Mouse (Mus musculus): Measurements from ENCODE around the gene Spsb1.

GRCm38 (mm10) chr4:149949691-149950090 lies 5.2 kb downstream of the Spsb1 start:
- TF ChIP-seq CTCF (IDR thresholded peaks at IDR 0.05; ENCODE audit: control insufficient read depth, insufficient read depth, low read length) (no peak), POLR2A (IDR thresholded peaks at IDR 0.05; ENCODE audit: borderline replicate concordance, control insufficient read depth, low read depth, low read length) (no peak)

All from bone marrow, adult 2 months (tissue).